Mouse (Mus musculus): Measurements from ENCODE around the gene Srsf9. TPM values are rescaled to one million over a fixed set of nuclear protein-coding genes. Genes with fewer than 3 reads are reported as not detected.

Srsf9 gene
- 57.8 and 102 TPM in 2 replicates for polyA plus RNA-seq (2012; rRNA removed)

DNA sequence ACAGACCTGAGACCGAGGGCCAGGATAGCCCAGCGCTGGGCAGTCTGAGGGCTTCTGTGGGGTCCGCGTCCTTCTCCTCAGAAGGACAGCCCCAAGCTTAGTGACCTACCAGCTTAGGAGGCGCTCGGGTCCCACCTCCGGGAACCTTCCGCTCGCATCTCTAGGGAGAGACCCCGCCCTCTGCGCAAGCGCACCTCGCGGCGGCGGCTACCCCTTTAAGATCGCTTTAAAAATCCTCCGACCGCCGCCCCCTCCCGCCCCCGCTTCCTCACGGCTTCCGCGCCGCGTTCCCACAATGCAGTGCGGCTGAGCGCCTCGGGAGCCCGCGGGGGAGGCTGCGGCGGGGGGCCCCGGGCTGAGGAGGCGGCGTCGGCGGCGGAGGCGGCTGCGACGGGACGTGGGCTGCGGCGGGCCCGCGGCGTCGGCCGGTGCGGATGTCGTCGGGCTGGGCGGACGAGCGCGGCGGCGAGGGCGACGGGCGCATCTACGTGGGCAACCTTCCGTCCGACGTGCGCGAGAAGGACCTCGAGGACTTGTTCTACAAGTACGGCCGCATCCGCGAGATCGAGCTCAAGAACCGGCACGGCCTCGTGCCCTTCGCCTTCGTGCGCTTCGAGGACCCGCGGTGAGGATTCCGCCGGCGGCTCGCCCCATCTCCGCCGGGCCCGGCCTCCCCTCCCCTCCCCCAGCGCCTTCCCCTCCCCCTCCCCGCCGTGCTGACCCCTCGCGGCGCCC lies at the start of gene Srsf9:
Gene Srsf9 (plus strand): TSS at position 303 of the 735 bp plus-strand sequence.
- Histone ChIP-seq H3K4me1 (ENCODE audit: control insufficient read depth, insufficient read depth, insufficient read length) (peaks cover 7% of the 10 kb centered on the region), H3K4me3 (ENCODE audit: extremely low read depth, insufficient read depth, insufficient read length) (peak within 1 kb of the TSS; percentile 97), H3K27ac (ENCODE audit: insufficient read depth, low read length) (peak within 1 kb of the TSS; percentile 86), H3K27me3 (ENCODE audit: control insufficient read depth, insufficient read depth, low read length) (no peaks in the 10 kb centered on the region), H3K36me3 (ENCODE audit: control insufficient read depth, insufficient read depth, low read length) (peaks cover 9% of the 10 kb centered on the region)
- peak; percentile 81 to 92 for DNase-seq (ENCODE audit: low read depth in 1 of 2, low spot score in 2 of 2)
- TF ChIP-seq CTCF (IDR thresholded peaks at IDR 0.05; ENCODE audit: extremely low read depth, insufficient read depth, insufficient read length, insufficient replicate concordance) (no peak), POLR2A (IDR thresholded peaks at IDR 0.05; ENCODE audit: low read depth, low read length) (no peak)
- WGBS: 1% methylated on average over 60 of the region's 97 CpGs

- Histone ChIP-seq H3K4me1 (ENCODE audit: control insufficient read depth, insufficient read depth, insufficient read length) (peaks cover 2% of the 10 kb centered on the region), H3K27me3 (ENCODE audit: control insufficient read depth, insufficient read depth, low read length) (no peaks in the 10 kb centered on the region), H3K36me3 (ENCODE audit: control insufficient read depth, insufficient read depth, low read length) (no peaks in the 10 kb centered on the region), H3K27ac (ENCODE audit: insufficient read depth, low read length) (no peak overlapping the region), H3K4me3 (ENCODE audit: extremely low read depth, insufficient read depth, insufficient read length) (no peak overlapping the region)
- WGBS: 77% methylated on average over 1 of the region's 1 CpGs
- DNase-seq (ENCODE audit: low read depth in 1 of 2, low spot score in 2 of 2): no peak
- TF ChIP-seq POLR2A (IDR thresholded peaks at IDR 0.05; ENCODE audit: low read depth, low read length) (no peak), CTCF (IDR thresholded peaks at IDR 0.05; ENCODE audit: extremely low read depth, insufficient read depth, insufficient read length, insufficient replicate concordance) (no peak)
Measured at GRCm38 (mm10) chr5:115278053-115278452, 48.9 kb upstream of the Srsf9 start.

DNA sequence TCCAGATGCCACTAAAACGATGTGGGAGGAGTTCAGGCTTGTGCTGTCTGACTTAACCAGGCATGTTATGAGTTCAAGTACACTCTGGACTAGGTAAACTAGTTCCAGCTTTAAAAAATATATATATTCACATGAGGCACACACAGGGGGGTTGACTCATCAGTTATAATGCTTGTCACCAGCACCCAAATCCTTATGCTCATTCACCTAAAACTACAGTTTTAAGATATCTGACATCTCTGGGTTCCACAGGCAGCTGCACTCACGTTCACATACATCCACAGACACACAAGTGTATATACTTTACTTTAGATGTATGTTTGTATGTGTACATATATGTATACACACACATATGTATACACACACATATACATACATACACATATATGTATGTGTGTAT lies 48.2 kb upstream of the Srsf9 start:
- no peak overlapping the region for H3K4me3 ChIP-seq (ENCODE audit: extremely low read depth, insufficient read depth, insufficient read length)
- H3K27ac ChIP-seq (ENCODE audit: insufficient read depth, low read length): no peak overlapping the region

DNA sequence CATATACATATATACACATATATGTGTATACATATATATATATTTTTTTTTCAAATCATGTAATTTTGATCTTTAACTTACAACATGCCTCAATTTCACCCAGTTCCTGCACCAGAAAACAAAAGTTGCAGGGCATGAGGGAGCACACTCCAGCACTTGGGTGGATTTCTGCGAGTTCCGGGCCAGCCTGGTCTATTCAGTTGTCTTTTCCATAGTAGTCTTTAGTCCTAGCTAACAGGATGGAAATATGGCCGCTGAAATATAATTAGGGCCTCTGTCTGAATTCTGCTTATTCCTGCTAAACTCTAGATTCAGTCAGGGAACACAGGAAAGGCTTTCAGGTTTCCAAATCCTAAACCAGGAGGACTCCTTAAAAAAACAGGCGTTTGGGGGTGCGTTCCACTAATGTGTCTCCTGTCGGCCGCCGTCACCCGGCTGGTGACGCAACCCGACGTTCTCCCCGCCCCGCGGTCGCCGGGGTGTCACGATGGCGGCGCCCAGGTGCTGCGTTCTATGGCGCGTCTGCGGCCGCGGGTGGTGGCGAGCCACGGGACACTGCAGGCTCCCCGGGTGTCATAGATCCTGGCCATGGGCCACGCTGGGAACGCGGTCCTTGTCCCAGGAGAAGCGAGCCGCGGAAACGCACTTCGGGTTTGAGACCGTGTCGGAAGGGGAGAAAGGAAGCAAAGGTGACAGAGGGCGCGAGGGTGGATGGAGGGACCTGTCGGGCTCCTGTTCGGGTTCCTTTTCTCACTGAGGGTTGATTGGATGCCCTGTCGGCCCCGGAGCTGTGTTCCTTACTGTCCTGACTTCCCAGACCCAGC lies 47.5 kb upstream of the Srsf9 start, which contains the start of gene Coq5:
Gene Coq5 (plus strand): TSS at position 441 of the 824 bp plus-strand sequence.
- TF ChIP-seq CTCF (IDR thresholded peaks at IDR 0.05; ENCODE audit: extremely low read depth, insufficient read depth, insufficient read length, insufficient replicate concordance) (no peak), POLR2A (IDR thresholded peaks at IDR 0.05; ENCODE audit: low read depth, low read length) (peak; percentile 62)
- Histone ChIP-seq H3K4me3 (ENCODE audit: extremely low read depth, insufficient read depth, insufficient read length) (peak within 1 kb of the TSS; percentile 100), H3K4me1 (ENCODE audit: control insufficient read depth, insufficient read depth, insufficient read length) (peaks cover 2% of the 10 kb centered on the region), H3K36me3 (ENCODE audit: control insufficient read depth, insufficient read depth, low read length) (peaks cover 3% of the 10 kb centered on the region), H3K27ac (ENCODE audit: insufficient read depth, low read length) (peak within 1 kb of the TSS; percentile 73), H3K27me3 (ENCODE audit: control insufficient read depth, insufficient read depth, low read length) (no peaks in the 10 kb centered on the region)
- 2% methylated on average over 45 of the region's 45 CpGs for WGBS
- peak; percentile 57 to 82 for DNase-seq (ENCODE audit: low read depth in 1 of 2, low spot score in 2 of 2)

More for the DNA sequence above, 48.2 kb upstream of the Srsf9 start:
- no peaks in the 10 kb centered on the region for H3K36me3 ChIP-seq (ENCODE audit: control insufficient read depth, insufficient read depth, low read length)
- no peaks in the 10 kb centered on the region for H3K27me3 ChIP-seq (ENCODE audit: control insufficient read depth, insufficient read depth, low read length)
- peaks cover 2% of the 10 kb centered on the region for H3K4me1 ChIP-seq (ENCODE audit: control insufficient read depth, insufficient read depth, insufficient read length)
- 66% methylated on average over 2 of the region's 2 CpGs for WGBS
- no peak for DNase-seq (ENCODE audit: low read depth in 1 of 2, low spot score in 2 of 2)
- TF ChIP-seq CTCF (IDR thresholded peaks at IDR 0.05; ENCODE audit: extremely low read depth, insufficient read depth, insufficient read length, insufficient replicate concordance): no peak
- no peak for TF ChIP-seq POLR2A (IDR thresholded peaks at IDR 0.05; ENCODE audit: low read depth, low read length)

DNA sequence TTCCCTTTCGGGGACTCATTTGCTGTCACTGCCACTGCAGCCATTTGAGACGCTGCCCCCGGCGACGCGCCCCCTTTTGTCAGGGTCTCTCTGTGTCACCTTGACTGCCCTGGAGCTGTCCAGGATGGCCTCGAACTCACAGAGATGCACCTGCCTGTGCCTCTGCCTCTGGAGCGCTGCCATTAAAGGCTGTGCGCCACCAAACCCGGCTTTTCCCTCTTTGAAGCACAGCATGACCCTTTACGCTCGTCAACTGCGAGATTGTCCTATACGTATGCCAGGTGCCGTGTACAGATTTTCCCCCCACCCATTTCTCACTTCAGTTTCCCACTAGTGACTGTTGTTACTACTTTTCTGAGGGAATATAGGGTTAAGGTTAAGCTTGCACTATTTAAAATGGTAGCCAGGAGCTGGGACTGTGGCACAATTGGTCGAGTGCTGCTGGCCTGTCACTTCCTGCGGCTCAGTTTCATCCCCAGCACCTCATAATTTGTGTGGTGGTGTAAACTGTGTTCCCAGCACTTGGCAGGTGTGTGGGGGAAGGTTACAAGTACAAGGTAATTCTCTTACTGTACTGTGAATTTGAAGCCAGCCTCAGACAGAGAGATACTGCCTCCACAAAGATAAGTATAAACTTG lies 46.8 kb upstream of the Srsf9 start:
- DNase-seq (ENCODE audit: low read depth in 1 of 2, low spot score in 2 of 2): no peak
- no peak for TF ChIP-seq CTCF (IDR thresholded peaks at IDR 0.05; ENCODE audit: extremely low read depth, insufficient read depth, insufficient read length, insufficient replicate concordance)
- no peak for TF ChIP-seq POLR2A (IDR thresholded peaks at IDR 0.05; ENCODE audit: low read depth, low read length)
- Histone ChIP-seq H3K4me1 (ENCODE audit: control insufficient read depth, insufficient read depth, insufficient read length) (peaks cover 2% of the 10 kb centered on the region), H3K27me3 (ENCODE audit: control insufficient read depth, insufficient read depth, low read length) (no peaks in the 10 kb centered on the region), H3K4me3 (ENCODE audit: extremely low read depth, insufficient read depth, insufficient read length) (peak overlapping the region; percentile 100), H3K36me3 (ENCODE audit: control insufficient read depth, insufficient read depth, low read length) (peaks cover 5% of the 10 kb centered on the region), H3K27ac (ENCODE audit: insufficient read depth, low read length) (peak overlapping the region; percentile 73)
- 2% methylated on average over 17 of the region's 17 CpGs for WGBS

DNA sequence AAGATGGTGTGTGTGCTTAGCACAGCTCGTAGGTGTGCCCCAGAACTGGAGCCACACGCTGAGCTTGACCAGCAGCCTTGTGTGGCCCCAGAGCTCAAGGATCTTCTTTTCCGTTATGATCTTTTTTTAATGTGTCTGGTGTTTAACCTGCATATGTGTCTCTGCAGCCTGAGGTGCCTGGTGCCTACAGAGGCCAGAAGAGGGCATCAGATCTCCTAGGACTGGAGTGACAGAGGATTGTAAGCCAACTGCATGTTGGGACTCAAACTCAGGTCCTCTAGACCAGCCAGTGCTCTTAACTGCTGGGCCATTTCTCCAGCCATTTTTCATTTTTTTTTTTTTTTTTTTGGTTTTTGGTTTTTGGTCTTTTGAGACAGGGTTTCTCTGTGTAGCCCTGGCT lies 42.2 kb upstream of the Srsf9 start:
- 91% methylated on average over 3 of the region's 3 CpGs for WGBS
- H3K36me3 ChIP-seq (ENCODE audit: control insufficient read depth, insufficient read depth, low read length): peaks cover 13% of the 10 kb centered on the region
- H3K4me3 ChIP-seq (ENCODE audit: extremely low read depth, insufficient read depth, insufficient read length): no peak overlapping the region
- H3K27me3 ChIP-seq (ENCODE audit: control insufficient read depth, insufficient read depth, low read length): no peaks in the 10 kb centered on the region
- TF ChIP-seq CTCF (IDR thresholded peaks at IDR 0.05; ENCODE audit: extremely low read depth, insufficient read depth, insufficient read length, insufficient replicate concordance): peak; percentile 35; the same call in 1 of the 2 replicates
- TF ChIP-seq POLR2A (IDR thresholded peaks at IDR 0.05; ENCODE audit: low read depth, low read length): no peak
- H3K4me1 ChIP-seq (ENCODE audit: control insufficient read depth, insufficient read depth, insufficient read length): no peaks in the 10 kb centered on the region; the same call in 1 of the 2 replicates
- H3K27ac ChIP-seq (ENCODE audit: insufficient read depth, low read length): no peak overlapping the region
- peak in 1 of 2 experiments; percentile 15 for DNase-seq (ENCODE audit: low read depth in 1 of 2, low spot score in 2 of 2)
